Mouse (Mus musculus): ENCODE measurements around the gene Accsl. TPM values are rescaled to one million over a fixed set of nuclear protein-coding genes. Genes with fewer than 3 reads are reported as not detected.

The Accsl gene
- total RNA-seq, 2 experiments from 2014 or later = 0.68 TPM; not detected in 1

GRCm38 (mm10) chr2:93877005-93877404 is 8.0 kb upstream of the Accsl start:
- intact Hi-C loops (cut with DNase I) = no loop called here
- no peak for DNase-seq

- intact Hi-C loops (cut with DNase I) = loop anchor here (5.0 kb wide), 1 partner anchor 83 kb away; the partner anchor contains the start of gene Gm13889
- DNase-seq = peak; percentile 83
Measured at GRCm38 (mm10) chr2:93874606-93875005, 5.6 kb upstream of the Accsl start.

- peak; percentile 21 for DNase-seq
- intact Hi-C loops (cut with DNase I) = loop anchor here (5.0 kb wide), 1 partner anchor 83 kb away; the partner anchor contains the start of gene Gm13889
Measured at GRCm38 (mm10) chr2:93874227-93874514, 5.2 kb upstream of the Accsl start.

- intact Hi-C loops (cut with DNase I) = loop anchor here (5.0 kb wide), 1 partner anchor 84 kb away; the partner anchor contains the start of gene Gm13889
Measured at GRCm38 (mm10) chr2:93873449-93874226, 4.7 kb upstream of the Accsl start.

GRCm38 (mm10) chr2:93872257-93872656 is 3.3 kb upstream of the Accsl start:
- intact Hi-C loops (cut with DNase I) = loop anchor here (5.0 kb wide), 1 partner anchor 85 kb away; the partner anchor contains the start of gene Gm13889
- no peak for DNase-seq

More at GRCm38 (mm10) chr2:93873449-93874226, 4.7 kb upstream of the Accsl start:
- DNase-seq = no peak

- no peak for DNase-seq
- intact Hi-C loops (cut with DNase I) = loop anchor here (2.0 to 5.0 kb wide), 2 partner anchors 86 to 129 kb away; partner anchors contain the start of gene Gm13889
Measured at GRCm38 (mm10) chr2:93871411-93871925, 2.5 kb upstream of the Accsl start.

- intact Hi-C loops (cut with DNase I) = loop anchor here (2.0 to 5.0 kb wide), 2 partner anchors 86 to 130 kb away; partner anchors contain the start of gene Gm13889
- peak; percentile 77 for DNase-seq
Measured at GRCm38 (mm10) chr2:93870842-93871241, 1.9 kb upstream of the Accsl start.

GRCm38 (mm10) chr2:93868566-93868965 is 391 bp downstream of the Accsl start:
- DNase-seq = no peak
- intact Hi-C loops (cut with DNase I) = no loop called here

GRCm38 (mm10) chr2:93863229-93863628 is 5.7 kb downstream of the Accsl start:
- no peak for DNase-seq
- intact Hi-C loops (cut with DNase I) = no loop called here

GRCm38 (mm10) chr2:93858845-93859244 is 10.1 kb downstream of the Accsl start:
- DNase-seq = no peak
- intact Hi-C loops (cut with DNase I) = no loop called here

- intact Hi-C loops (cut with DNase I) = no loop called here
Measured at GRCm38 (mm10) chr2:93851303-93851702, 17.7 kb downstream of the Accsl start.

GRCm38 (mm10) chr2:93850317-93850944 is 18.5 kb downstream of the Accsl start:
- intact Hi-C loops (cut with DNase I) = no loop called here
- no peak for DNase-seq

More at GRCm38 (mm10) chr2:93851303-93851702, 17.7 kb downstream of the Accsl start:
- DNase-seq = no peak

GRCm38 (mm10) chr2:93849505-93850089 is 19.4 kb downstream of the Accsl start, which contains the start of gene Accs:
TSS of gene Accs (minus strand) at chr2:93849943.
- peak; percentile 71 for DNase-seq
- intact Hi-C loops (cut with DNase I) = no loop called here

GRCm38 (mm10) chr2:93841349-93841748 is 27.6 kb downstream of the Accsl start:
- intact Hi-C loops (cut with DNase I) = no loop called here
- DNase-seq = no peak

GRCm38 (mm10) chr2:93840109-93840508 is 28.8 kb downstream of the Accsl start:
- DNase-seq = peak; percentile 77

GRCm38 (mm10) chr2:93838931-93839330 is 30.0 kb downstream of the Accsl start:
- intact Hi-C loops (cut with DNase I) = no loop called here
- no peak for DNase-seq

More at GRCm38 (mm10) chr2:93840109-93840508, 28.8 kb downstream of the Accsl start:
- intact Hi-C loops (cut with DNase I) = no loop called here

- intact Hi-C loops (cut with DNase I) = no loop called here
- no peak for DNase-seq
Measured at GRCm38 (mm10) chr2:93836232-93836785, 32.6 kb downstream of the Accsl start.

GRCm38 (mm10) chr2:93835596-93835995 is 33.4 kb downstream of the Accsl start:
- intact Hi-C loops (cut with DNase I) = no loop called here
- no peak for DNase-seq

- intact Hi-C loops (cut with DNase I) = no loop called here
- DNase-seq = peak; percentile 72
Measured at GRCm38 (mm10) chr2:93823519-93823918, 45.4 kb downstream of the Accsl start.

GRCm38 (mm10) chr2:93822045-93822749 is 46.8 kb downstream of the Accsl start, which contains the start of gene Ext2:
TSS of gene Ext2 (minus strand) at chr2:93822568.
- intact Hi-C loops (cut with DNase I) = no loop called here
- peak; percentile 91 for DNase-seq
